Mouse (Mus musculus) frontal cortex, adult (tissue): ENCODE measurements around the gene Tas1r1.

Source experiments
- ATAC-seq: cut with Nextera tagmentation; 2 replicates; pipeline ENCODE4 v1.9.2; 2017; ENCODE audit warnings: mild to moderate bottlenecking, moderate library complexity, mixed read lengths; ENCODE audit not compliant: low TSS enrichment

The Tas1r1 gene

DNA sequence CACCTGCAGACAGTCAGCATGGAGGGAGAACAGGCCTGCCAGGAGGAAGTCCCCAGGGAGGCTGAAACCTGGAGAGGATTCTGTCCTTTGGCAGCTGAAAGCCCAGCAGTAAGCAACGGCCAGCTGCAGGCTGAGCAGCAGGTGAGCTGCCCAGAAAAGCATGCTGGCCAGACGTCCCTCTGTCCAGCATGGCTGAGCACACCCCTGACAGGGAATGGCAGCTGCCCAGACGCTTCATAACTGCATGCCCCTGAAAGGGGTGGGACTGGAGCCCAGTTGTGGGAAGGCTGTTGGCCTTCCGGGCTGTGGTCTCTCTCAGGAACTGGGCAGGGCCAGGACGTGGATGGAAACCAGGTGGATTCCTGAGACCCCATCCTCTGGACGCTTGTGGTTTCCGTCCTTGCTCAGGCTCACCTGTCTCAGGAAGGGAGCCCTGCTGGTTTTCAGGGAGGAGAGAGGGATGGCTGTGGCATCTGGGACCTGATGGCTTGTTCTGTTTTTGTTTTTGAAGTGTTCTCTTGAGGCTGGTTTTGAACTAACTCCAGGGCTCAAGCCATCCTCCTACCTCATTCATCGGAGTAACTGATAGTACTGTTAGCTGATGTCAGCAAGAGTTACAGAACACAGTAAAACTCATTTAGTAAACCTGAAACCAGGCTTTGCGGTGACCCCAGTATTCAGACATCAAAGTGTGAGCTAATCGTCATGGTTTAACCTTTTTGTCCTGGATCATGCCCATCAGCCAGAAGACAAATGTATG, at the start of gene Tas1r1:
Gene Tas1r1, minus strand, starts transcription at position 344 of the 760 bp plus-strand sequence.
- ATAC-seq: no peak

DNA sequence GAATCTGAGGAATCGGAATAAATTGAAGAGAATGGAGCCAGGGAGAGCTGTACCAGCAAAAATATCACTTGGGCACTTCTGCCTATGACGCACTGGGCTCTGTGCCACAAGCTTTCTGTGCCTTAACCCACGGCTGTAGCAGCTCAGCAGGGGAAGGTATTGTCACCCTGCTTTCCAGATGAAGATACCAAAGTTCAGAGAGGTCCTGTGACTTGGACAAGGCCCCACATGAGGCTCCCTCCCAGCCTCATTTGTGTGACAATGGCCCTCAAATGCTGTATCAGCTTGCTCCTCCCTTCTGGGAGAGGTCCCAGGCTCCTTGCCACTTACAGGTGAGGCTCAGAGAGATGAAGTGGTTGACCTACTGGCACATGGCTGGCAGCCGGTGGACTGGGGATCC, 49.8 kb upstream of the Tas1r1 start:
- peak; percentile 13; the same call in 1 of the 2 replicates for ATAC-seq

DNA sequence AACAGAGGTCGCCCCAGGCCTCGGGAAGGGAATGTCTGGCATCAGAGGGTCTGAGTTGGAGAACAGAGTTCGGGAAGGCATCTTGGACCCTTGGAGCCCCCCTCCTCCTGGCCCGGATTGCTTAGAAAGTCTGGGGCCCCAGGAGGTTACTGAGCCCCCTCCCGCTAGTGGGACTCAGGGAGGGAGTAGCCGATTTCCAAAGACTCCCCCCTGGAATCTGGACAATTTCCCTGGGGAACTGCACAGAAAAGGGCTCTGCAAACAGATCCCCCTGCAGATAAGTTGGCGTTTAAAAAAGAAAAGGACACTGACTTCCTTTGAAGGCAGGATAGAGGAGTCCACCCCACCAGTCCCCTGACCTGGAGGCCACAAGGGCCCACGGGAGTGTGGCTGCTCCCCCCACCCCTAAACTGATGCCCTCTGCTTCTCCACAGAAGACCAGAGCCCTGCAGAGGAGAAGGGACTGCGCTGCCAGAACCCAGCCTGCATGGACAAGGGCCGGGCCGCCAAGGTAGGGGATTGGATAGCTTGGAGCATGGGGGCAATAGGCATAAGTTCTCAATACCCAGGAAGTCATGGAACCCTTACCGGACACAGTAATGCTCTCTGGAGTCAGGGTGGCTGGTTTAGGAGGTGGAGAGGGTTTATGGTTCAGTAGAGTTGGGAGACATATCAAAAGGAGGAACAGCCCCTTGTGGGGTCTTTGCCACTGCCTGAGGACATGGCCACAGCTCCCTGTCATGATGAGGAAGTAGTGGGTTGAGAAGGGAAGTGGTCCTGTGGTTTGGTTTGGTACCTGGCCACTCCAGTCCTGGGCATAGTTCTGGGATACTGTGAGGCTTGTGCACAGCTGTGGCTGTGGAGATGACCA, 49.1 kb upstream of the Tas1r1 start:
- ATAC-seq: no peak

- ATAC-seq: peak; percentile 31
Observed at GRCm38 (mm10) chr4:152086505-152087210, 48.3 kb upstream of the Tas1r1 start.

- no peak for ATAC-seq
Observed at GRCm38 (mm10) chr4:152084616-152085015, 46.2 kb upstream of the Tas1r1 start.

GRCm38 (mm10) chr4:152083611-152084220, 45.3 kb upstream of the Tas1r1 start:
- ATAC-seq: no peak

- no peak for ATAC-seq
Observed at GRCm38 (mm10) chr4:152079931-152080330, 41.6 kb upstream of the Tas1r1 start.

DNA sequence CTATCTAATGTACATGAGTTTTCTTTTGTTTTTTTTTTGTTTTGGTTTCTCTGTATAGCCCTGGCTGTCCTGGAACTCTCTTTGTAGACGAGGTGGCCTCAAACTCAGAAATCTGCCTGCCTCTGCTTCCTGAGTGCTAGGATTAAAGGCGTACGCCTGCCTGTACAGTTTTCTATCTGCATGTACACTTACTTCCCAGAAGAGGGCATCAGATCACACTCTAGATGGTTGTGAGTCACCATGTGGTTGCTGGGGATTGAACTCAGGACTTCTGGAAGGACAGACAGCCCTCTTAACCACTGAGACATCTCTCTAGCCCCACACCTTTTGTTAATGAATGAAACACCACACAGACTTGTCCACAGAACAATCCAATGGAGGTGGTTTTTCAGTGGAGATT, 40.9 kb upstream of the Tas1r1 start:
- no peak for ATAC-seq

DNA sequence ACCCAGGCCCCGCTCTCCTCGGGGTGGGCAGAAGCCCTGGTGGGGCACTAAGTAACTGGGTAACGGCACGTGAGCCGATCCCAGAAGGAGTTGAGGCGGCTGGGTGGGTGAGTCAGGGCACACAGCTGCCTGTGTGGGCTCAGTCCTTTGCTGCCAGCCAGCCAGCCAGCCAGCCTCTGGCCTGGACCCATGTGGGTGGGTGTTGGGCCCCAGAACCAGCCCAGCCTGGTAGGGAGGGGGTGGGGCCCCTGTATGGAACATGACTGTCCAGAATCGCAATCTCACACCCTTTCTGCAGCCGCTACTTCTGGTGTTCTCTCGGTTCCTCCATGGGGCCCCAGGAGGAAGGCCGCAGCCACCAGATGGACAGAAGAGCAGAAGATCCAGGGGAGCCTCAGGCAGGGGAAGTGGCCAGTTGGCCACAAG, 39.8 kb upstream of the Tas1r1 start:
- peak; percentile 50; the same call in 1 of the 2 replicates for ATAC-seq

DNA sequence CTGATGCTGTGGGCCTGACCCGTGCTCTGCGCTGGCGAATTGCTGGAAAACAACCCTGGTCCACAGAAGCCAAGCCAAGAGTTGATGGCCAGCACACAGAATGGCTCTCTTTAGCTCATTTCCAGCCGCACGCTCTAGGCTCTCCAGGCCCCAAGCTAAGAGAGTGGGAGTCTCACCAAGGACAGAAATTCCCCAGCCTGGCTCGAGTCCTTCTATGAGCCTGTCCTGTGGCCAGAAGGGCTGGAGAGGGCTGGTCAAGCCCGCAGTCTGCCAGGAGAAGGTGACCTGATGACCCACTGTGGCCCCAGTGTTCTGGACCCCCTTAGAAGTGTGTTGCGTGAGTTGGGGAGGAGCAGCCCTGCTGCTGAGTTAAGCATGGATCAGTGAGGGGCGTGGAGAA, 38.8 kb upstream of the Tas1r1 start:
- no peak for ATAC-seq

DNA sequence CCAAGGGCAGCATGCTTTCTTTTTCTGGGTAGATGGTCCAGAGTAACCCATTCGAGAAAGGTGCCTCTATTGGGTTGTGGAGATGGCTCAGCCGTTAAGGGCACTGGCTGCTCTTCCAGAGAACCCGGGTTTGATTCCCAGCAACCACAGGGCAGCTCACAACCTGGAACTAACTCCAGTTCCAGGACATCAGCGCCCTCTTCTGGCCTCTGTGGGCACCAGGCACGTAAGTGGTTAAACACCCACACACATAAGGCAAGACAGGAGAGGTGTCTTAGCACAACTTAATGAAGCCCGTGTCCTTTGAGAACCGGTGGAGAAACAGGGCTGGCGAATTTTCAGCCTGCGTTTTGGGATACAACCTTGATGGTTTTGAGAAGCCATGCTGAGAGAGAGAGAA, 36.2 kb upstream of the Tas1r1 start:
- no peak for ATAC-seq

GRCm38 (mm10) chr4:152073715-152074114, 35.3 kb upstream of the Tas1r1 start:
- ATAC-seq: no peak

- ATAC-seq: no peak
Observed at GRCm38 (mm10) chr4:152072655-152073054, 34.3 kb upstream of the Tas1r1 start.

- ATAC-seq: peak; percentile 41; the same call in 1 of the 2 replicates
Observed at GRCm38 (mm10) chr4:152072121-152072601, 33.8 kb upstream of the Tas1r1 start, which contains the start of gene Plekhg5. Gene Plekhg5 (plus strand): TSS chr4:152072498.

DNA sequence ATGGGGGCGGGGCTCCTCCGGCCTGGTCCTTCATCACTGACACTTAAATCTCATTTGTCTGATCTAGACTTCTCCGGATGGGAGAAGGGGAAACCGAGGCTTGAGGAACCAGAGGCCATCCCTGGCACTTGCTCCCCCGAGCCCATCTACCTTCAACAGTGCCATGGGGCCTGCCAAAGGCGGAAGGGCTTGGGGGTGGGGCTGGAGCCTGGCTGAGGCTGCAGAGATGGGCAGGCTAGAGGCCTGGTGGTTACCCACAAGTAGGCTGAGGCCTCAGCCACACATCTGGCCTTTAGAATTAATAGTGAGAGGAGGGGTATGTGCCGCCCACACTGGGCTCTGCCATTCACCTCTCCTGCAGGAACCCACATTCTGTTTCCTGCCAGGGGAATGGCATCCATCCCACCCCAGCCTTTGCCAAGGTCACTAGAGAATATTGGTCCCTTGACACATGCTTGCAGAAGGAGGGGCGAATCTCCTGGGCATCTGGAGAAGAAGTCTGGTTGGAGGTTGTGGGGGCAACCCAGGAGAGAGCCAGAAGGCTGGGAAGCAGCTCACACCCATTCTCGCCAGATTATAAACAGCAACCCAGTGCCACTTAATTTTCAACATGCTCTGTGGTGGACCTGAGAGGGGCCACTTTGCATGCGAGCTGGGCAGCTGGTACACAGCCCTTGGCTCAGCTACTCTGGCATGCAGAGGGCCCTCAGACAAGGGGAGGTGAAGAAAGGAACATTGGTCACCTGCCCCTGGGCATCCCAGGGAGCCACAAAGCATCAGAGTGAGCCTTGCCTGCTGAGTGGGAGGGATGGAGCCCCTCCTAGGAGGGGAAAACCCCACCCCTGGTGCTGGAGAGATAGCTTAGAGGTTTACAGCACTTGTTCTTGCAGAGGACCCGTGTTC, 32.4 kb upstream of the Tas1r1 start:
- ATAC-seq: no peak

GRCm38 (mm10) chr4:152069245-152069644, 30.9 kb upstream of the Tas1r1 start:
- ATAC-seq: no peak

GRCm38 (mm10) chr4:152068166-152068724, 29.9 kb upstream of the Tas1r1 start:
- ATAC-seq: no peak

DNA sequence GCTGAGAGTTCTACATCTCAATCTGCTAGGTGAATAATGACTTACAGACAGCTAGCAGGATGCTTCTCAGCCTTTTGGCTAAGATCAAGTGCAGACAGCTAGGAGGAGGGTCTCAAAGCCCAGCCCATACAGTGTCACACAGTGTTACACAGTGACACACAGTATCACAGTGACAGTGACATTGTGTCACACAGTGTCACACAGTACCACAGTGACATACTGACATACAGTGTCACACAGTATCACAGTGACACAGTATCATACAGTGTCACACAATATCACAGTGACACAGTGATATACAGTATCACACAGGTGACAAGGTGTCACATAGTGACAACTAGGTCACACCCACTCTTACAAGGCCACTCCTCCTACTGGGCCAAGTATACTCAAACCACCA, 28.9 kb upstream of the Tas1r1 start:
- ATAC-seq: no peak

GRCm38 (mm10) chr4:152062390-152063110, 24.2 kb upstream of the Tas1r1 start:
- ATAC-seq: peak; percentile 93
